Comparison of ENCODE assay signal across 8 mouse cellular contexts in the genomic region with DNA sequence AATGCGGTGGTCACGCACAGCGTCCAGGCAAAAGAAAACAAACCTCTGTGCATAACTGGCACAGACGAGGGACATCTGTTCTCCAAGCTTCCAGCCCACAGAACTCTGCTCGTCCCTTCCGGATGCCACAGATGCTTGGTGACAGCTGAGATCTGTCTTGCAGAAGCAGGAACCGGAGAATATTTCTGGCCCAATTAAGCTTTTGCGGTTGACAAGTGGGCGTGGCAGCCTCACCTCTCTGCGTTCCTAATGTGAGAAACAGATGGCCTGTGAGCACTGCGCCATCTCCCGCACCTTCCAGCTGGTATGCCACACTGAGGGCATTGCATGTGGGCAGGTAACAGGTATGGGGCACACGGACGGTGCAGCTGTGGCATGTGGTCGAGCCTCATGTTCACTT. TPM values are rescaled to one million over a fixed set of nuclear protein-coding genes. Genes with fewer than 3 reads are reported as not detected.
DNase-seq lines count a peak whose midpoint lies in the region; ATAC-seq and TF ChIP-seq lines count a peak whose summit lies in the region.
"Had no signal": no experiment of that assay in that cellular context is flagged by ENCODE, and none has a peak within 500 bp of the region (broad histone marks: within the 10 kb centered on the region; RNA-seq: fewer than 3 reads in every experiment).

No protein-coding gene starts in this region.

- no peak overlapping the region for H3K9ac ChIP-seq in limb, embryonic 14.5 days (ENCODE audit: low read depth, low read length, severe bottlenecking)
- H3K9ac ChIP-seq: liver, embryonic 13.5 days had no signal

- H3K9me3 ChIP-seq in limb, embryonic 14.5 days (ENCODE audit: control insufficient read depth, low read length) = no peaks in the 10 kb centered on the region
- H3K9me3 ChIP-seq: liver, embryonic 13.5 days had no signal

- no peak overlapping the region for H3K4me2 ChIP-seq in limb, embryonic 14.5 days (replicated peaks; ENCODE audit: low read depth, low read length, severe bottlenecking)
- H3K4me2 ChIP-seq: liver, embryonic 13.5 days had no signal

- ATAC-seq in limb, embryonic 14.5 days (ENCODE audit: low FRiP score, low read depth) = peak; percentile 72; the same call in 1 of the 2 replicates

- H3K27ac ChIP-seq in kidney, adult 2 months (ENCODE audit: insufficient read depth, low read depth, low read length) = no peak overlapping the region
- no peak overlapping the region for H3K27ac ChIP-seq in limb, embryonic 14.5 days (replicated peaks; ENCODE audit: low read depth, low read length)
- H3K27ac ChIP-seq in gastrocnemius, adult 2 months = no peak overlapping the region
- H3K27ac ChIP-seq: liver, embryonic 13.5 days had no signal

- H3K4me3 ChIP-seq in kidney, adult 2 months (ENCODE audit: insufficient read depth, low read depth, low read length) = no peak overlapping the region
- H3K4me3 ChIP-seq in limb, embryonic 14.5 days (replicated peaks; ENCODE audit: low read length) = no peak overlapping the region
- H3K4me3 ChIP-seq in gastrocnemius, adult 2 months = no peak overlapping the region
- H3K4me3 ChIP-seq: liver, embryonic 13.5 days had no signal

- 23% methylated on average over 15 of the region's 15 CpGs for WGBS in kidney, adult 2 months
- 41% methylated on average over 15 of the region's 15 CpGs for WGBS in limb, embryonic 14.5 days

- no peak for TF ChIP-seq POLR2A in kidney, adult 2 months (IDR thresholded peaks at IDR 0.05; ENCODE audit: low read depth, low read length)
- no peak for TF ChIP-seq POLR2A in limb, embryonic 14.5 days (IDR thresholded peaks at IDR 0.05; ENCODE audit: borderline replicate concordance, extremely low read depth, insufficient read depth, insufficient read length)

- no peak for TF ChIP-seq CTCF in kidney, adult 2 months (conservative IDR thresholded peaks at IDR 0.05; ENCODE audit: insufficient read depth, insufficient read length, low read depth, low read length)
- no peak for TF ChIP-seq CTCF in gastrocnemius, adult 2 months (IDR thresholded peaks at IDR 0.05)

- H3K36me3 ChIP-seq in kidney, adult 2 months (ENCODE audit: control insufficient read depth, insufficient read depth, low read length) = no peaks in the 10 kb centered on the region
- no peaks in the 10 kb centered on the region for H3K36me3 ChIP-seq in limb, embryonic 14.5 days (ENCODE audit: control insufficient read depth, insufficient read depth, low read length)
- H3K36me3 ChIP-seq: liver, embryonic 13.5 days had no signal

- intact Hi-C loops in gastrocnemius, adult 2 months (cut with DNase I) = no loop called here

- H3K27me3 ChIP-seq in kidney, adult 2 months (replicated peaks; ENCODE audit: control insufficient read depth, insufficient read depth, low read length) = no peaks in the 10 kb centered on the region
- H3K27me3 ChIP-seq in limb, embryonic 14.5 days (ENCODE audit: control insufficient read depth, insufficient read depth, low read length) = no peaks in the 10 kb centered on the region
- H3K27me3 ChIP-seq: liver, embryonic 13.5 days had no signal

- no peaks in the 10 kb centered on the region for H3K4me1 ChIP-seq in kidney, adult 2 months (ENCODE audit: control insufficient read depth, insufficient read depth, low read length)
- peaks cover 4% of the 10 kb centered on the region; the same call in 1 of the 2 replicates for H3K4me1 ChIP-seq in limb, embryonic 14.5 days (ENCODE audit: control insufficient read depth, insufficient read depth, low read length)
- H3K4me1 ChIP-seq: liver, embryonic 13.5 days had no signal

- DNase-seq in thymus, postnatal 4 days = peak; percentile 27
- no peak for DNase-seq in thymus, postnatal 14 days
- DNase-seq in kidney, adult 2 months = peak; percentile 54
- peak; percentile 15 for DNase-seq in limb, embryonic 14.5 days (ENCODE audit: low spot score)
- DNase-seq in right cerebral cortex, postnatal 25 days = peak; percentile 66
- DNase-seq in c-Kit-positive CD71-positive TER-119-positive erythroid progenitor cells, embryonic 14.5 days (ENCODE audit: low spot score) = no peak
- DNase-seq in gastrocnemius, adult 2 months = no peak
- DNase-seq: liver, embryonic 13.5 days had no signal

RNA-seq across cellular contexts. Expression of a gene that starts 27.1 kb away (rescaled TPM):
- 0.69 and 1.1 TPM in 2 replicates for polyA plus RNA-seq in kidney, adult 2 months (2012; rRNA removed)
- polyA plus RNA-seq in limb, embryonic 14.5 days (2012; rRNA removed) = 6.3 TPM in 2 replicates
- 3.9 and 5.8 TPM in 2 replicates for polyA plus RNA-seq in limb, embryonic 14.5 days (2014; fragmentation: Nextera tagmentation; extraction: Ambion mirVana)
- under 1 TPM; 0.41 to 0.86 TPM for total RNA-seq in gastrocnemius, adult 2 months (2021)

RNA-seq across cellular contexts. Expression of a gene that starts 58.3 kb away (rescaled TPM):
- 20.2 and 24.6 TPM in 2 replicates for polyA plus RNA-seq in kidney, adult 2 months (2012; rRNA removed)
- polyA plus RNA-seq in limb, embryonic 14.5 days (2012; rRNA removed) = 89.0 and 107 TPM in 2 replicates
- polyA plus RNA-seq in limb, embryonic 14.5 days (2014; fragmentation: Nextera tagmentation; extraction: Ambion mirVana) = 108 and 113 TPM in 2 replicates
- total RNA-seq in gastrocnemius, adult 2 months (2021) = 10 to 100 TPM; 58.1 to 71.3 TPM

Comparison
In these comparisons a context has a peak if more than half of its experiments do, and no peak if none do; other contexts are left out.
1. DNase-seq: peak in thymus, postnatal 4 days (single experiment), kidney, adult 2 months (single experiment), limb, embryonic 14.5 days (single experiment) and right cerebral cortex, postnatal 25 days (single experiment); none in thymus, postnatal 14 days (single experiment), c-Kit-positive CD71-positive TER-119-positive erythroid progenitor cells, embryonic 14.5 days (single experiment) and gastrocnemius, adult 2 months (single experiment).